Mouse (Mus musculus) right cerebral cortex, postnatal 10 days (tissue): ENCODE results near the gene Mettl7b.
"Not testable (repeated sequence)": the region's sequence is repeated elsewhere in the genome, so short reads cannot be mapped to it uniquely, and the experiment has no call there.

Experiments used
- DNase-seq, 2 experiments: peaks; one replicate each; pipeline ENCODE4 v3.0.0; 2021; ENCODE audit warnings: low spot score in 2 of 2

Mettl7b gene

GRCm38 (mm10) chr10:128960590-128961584 is at the start of gene Mettl7b:
TSS of gene Mettl7b (minus strand) at chr10:128960988.
- DNase-seq: no peak

- no peak for DNase-seq
These were observed 49.6 kb upstream of the Mettl7b start, which contains the start of gene Olfr763 for GRCm38 (mm10) chr10:129010288-129010841. TSS of gene Olfr763 (plus strand) at chr10:129010791.

- no peak for DNase-seq
These were observed 43.5 kb upstream of the Mettl7b start for GRCm38 (mm10) chr10:129004032-129004920.

- DNase-seq: no peak
These were observed 35.8 kb upstream of the Mettl7b start for GRCm38 (mm10) chr10:128996523-128997040.

- no peak for DNase-seq
These were observed 35.0 kb upstream of the Mettl7b start for GRCm38 (mm10) chr10:128995796-128996195.

GRCm38 (mm10) chr10:128990994-128991393 is 30.2 kb upstream of the Mettl7b start:
- DNase-seq: no peak

- not testable (repeated sequence) for DNase-seq
These were observed 29.5 kb upstream of the Mettl7b start for GRCm38 (mm10) chr10:128990129-128990850.

- not testable (repeated sequence) for DNase-seq
These were observed 28.3 kb upstream of the Mettl7b start, which contains the start of gene Olfr9 for GRCm38 (mm10) chr10:128989131-128989530. TSS of gene Olfr9 (plus strand) at chr10:128989431.

GRCm38 (mm10) chr10:128980644-128981365 is 20.0 kb upstream of the Mettl7b start:
- no peak for DNase-seq

- DNase-seq: peak; percentile 72
These were observed 16.8 kb upstream of the Mettl7b start for GRCm38 (mm10) chr10:128977522-128978114.

- DNase-seq: no peak
These were observed 15.6 kb upstream of the Mettl7b start for GRCm38 (mm10) chr10:128976395-128976794.

GRCm38 (mm10) chr10:128972841-128973240 is 12.1 kb upstream of the Mettl7b start:
- no peak for DNase-seq

GRCm38 (mm10) chr10:128970740-128971250 is 10.0 kb upstream of the Mettl7b start:
- DNase-seq: no peak

- DNase-seq: no peak
These were observed 7.6 kb upstream of the Mettl7b start for GRCm38 (mm10) chr10:128968341-128968749.

GRCm38 (mm10) chr10:128965871-128966270 is 5.1 kb upstream of the Mettl7b start:
- DNase-seq: no peak

GRCm38 (mm10) chr10:128964961-128965360 is 4.2 kb upstream of the Mettl7b start:
- no peak for DNase-seq

- no peak for DNase-seq
These were observed 646 bp downstream of the Mettl7b start for GRCm38 (mm10) chr10:128960142-128960541.

- no peak for DNase-seq
These were observed 2.4 kb downstream of the Mettl7b start for GRCm38 (mm10) chr10:128958340-128958739.

- DNase-seq: no peak
These were observed 10.4 kb downstream of the Mettl7b start for GRCm38 (mm10) chr10:128950208-128950887.
